Mouse (Mus musculus) lung, postnatal 4 days (tissue): Measurements from ENCODE around the gene Ak8.
A peak's percentile ranks its signal among the peaks of the same experiment; 100 is the strongest.

Source experiments
- DNase-seq, 2 experiments: peaks; one replicate each; pipeline ENCODE4 v3.0.0; 2021

The Ak8 gene

GRCm38 (mm10) chr2:28737112-28737511 is 37.1 kb downstream of the Ak8 start:
- DNase-seq = no peak

DNA sequence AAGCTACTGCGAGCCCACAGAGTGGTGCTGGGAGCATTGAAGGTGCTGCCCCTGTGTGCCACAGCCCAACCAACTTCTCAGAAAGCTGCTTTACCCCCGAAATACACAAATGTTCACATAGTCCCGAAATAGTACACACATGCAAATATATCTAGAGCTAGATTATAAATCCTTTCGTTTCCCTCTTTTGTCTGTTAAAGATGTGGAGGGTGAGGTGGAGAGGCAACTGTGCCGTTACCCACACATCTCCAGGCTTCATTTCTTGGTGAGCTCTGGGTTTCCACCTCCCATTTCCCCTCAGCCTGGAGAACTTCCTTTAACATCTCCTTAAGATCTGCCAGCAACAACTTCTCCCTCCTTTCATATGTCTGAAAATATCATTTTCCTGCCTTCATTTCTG is 40.2 kb downstream of the Ak8 start:
- DNase-seq = no peak

- no peak for DNase-seq
Observed at GRCm38 (mm10) chr2:28742701-28743100, 42.7 kb downstream of the Ak8 start.

GRCm38 (mm10) chr2:28746682-28747332 is 46.8 kb downstream of the Ak8 start:
- peak; percentile 59 to 81 for DNase-seq

DNA sequence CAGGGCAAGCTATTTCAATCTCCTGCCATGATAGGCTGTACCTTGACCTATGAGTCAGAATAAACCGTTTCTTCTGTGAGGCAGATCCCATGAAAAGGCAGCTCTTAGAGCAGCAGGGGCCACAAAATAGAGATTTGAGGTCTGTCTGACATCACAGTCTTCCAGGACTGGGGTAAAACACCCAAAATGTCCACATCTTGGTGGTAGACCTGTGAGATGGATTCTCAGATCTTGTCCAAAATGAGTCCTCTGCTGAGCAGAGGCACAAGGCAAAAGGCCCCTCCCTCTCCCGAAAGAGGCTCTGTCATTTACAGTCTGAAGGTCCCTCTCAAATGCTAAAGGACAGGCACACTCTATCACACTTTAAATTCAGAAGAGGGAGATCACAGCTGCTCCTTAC is 47.7 kb downstream of the Ak8 start:
- DNase-seq = no peak

GRCm38 (mm10) chr2:28751186-28751585 is 51.2 kb downstream of the Ak8 start:
- DNase-seq = no peak

DNA sequence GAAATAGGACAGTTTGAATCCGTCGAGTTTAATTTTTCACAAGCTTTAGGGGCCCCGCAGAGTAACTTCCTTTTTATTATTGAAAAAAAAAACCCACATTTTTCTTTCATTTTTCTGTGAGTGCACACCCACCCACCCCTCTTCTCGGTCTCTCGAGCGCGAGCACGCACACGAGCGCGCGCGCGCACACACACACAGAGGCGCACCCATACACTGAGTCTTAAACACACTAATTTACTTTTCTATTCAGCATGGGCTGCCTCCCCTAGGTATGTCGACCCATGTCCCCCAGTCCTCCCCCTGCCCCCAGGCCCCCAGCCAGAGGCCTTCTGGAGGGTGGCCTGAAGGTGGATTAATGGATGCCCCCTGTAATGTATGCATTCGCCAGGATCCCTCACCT is 51.7 kb downstream of the Ak8 start:
- DNase-seq = no peak

DNA sequence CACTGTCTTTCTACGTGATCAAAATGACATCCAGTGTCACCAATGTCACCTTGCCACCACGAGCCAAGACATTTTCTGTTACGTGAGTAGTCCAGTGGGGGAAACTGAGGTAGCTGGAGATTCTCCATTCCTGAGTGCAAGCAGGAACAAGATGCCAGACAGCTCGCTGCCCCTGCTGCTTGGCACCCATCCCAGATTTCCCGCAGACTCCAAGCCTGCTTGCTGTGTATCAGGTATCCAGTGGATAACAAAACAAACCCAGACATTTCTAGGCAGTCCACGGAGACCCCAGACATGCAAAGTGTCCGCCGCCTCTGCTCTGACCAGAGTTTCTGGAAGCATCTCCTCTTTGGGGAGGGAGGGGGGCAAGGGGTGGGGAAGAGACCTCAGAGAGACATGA is 52.4 kb downstream of the Ak8 start:
- DNase-seq = no peak

DNA sequence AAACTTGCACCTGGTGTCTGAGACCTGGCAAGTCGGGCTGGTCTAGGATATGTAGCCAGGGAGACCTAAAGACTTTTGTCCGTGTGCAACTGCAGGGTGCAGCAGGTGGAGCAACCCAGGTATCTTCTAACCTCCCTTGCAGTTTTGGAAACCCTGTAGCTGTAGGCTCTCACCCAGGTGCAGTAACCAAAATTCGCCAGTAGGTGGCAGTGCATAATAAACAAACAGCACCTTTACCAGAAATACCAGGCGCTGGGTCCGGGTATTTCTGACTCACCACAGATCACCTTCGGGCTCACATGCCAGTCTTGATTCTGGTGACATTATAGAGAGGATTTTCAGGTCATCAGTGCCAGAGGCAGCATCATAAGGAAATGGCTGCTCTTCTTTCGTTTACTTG is 55.5 kb downstream of the Ak8 start:
- DNase-seq = peak; percentile 40 to 84

GRCm38 (mm10) chr2:28756201-28756600 is 56.2 kb downstream of the Ak8 start:
- peak; percentile 46 to 66 for DNase-seq

- DNase-seq = no peak
Observed at GRCm38 (mm10) chr2:28759441-28759840, 59.5 kb downstream of the Ak8 start.

DNA sequence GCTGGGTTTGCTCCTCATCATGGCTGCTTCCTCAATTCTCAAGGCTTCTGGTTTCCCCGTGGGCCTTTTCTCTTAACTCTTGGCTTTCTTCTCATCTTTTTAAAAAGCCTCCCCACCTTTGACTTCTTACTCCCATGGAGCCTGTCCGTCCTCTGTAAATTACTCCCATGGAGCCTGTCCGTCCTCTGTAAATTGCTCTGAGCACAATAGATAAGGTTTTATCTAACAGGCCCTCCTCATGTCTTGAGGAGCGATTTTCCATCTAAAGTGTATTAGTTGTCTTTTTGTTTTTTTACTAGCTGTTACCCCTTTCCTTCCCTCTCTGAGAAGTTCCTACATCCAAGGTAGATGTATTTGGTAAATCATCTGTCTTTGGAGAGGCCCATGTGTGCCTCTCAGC is 66.6 kb downstream of the Ak8 start:
- no peak for DNase-seq

- DNase-seq = no peak
Observed at GRCm38 (mm10) chr2:28767041-28767440, 67.1 kb downstream of the Ak8 start.

DNA sequence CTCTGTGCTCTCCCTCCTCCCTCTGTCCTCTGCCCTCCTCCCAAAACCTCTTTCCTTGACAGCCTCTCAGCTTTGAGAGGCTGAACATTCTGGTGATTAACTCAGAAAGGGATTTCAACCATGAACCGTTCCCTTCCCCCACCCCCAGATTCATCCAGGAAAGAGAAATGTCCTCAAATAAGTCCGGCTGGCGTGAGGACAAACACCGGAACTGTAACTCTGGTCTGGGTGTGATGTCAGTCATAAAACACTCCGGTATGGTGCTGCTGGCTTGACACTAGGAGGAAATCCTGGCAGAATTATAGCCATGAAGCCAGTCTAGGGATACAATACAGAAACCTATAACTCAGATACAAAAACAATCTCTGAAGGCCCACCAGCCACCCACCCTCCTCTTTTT is 70.7 kb downstream of the Ak8 start:
- DNase-seq = peak in 1 of 2 experiments; percentile 27

DNA sequence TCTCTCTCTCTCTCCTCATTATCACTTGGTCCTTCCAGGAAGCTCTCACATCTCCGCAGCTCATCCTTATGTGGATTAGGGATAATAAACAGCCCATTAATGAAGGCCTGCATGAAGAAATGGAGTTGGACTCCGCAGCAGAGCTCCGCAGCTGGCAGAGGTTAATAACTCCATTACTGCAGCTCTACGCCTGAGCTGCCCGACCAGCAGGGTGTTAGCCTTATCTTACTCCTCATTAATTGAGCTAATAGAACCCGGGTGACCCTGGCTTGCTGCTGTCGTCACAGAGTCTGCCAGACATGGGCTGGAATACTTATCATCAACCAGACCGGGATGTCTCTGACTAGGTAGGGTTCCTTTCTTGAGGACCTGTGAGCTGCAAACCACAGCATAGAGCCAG is 74.1 kb downstream of the Ak8 start:
- DNase-seq = peak in 1 of 2 experiments; percentile 44

- no peak for DNase-seq
Observed at GRCm38 (mm10) chr2:28776728-28777127, 76.8 kb downstream of the Ak8 start.

DNA sequence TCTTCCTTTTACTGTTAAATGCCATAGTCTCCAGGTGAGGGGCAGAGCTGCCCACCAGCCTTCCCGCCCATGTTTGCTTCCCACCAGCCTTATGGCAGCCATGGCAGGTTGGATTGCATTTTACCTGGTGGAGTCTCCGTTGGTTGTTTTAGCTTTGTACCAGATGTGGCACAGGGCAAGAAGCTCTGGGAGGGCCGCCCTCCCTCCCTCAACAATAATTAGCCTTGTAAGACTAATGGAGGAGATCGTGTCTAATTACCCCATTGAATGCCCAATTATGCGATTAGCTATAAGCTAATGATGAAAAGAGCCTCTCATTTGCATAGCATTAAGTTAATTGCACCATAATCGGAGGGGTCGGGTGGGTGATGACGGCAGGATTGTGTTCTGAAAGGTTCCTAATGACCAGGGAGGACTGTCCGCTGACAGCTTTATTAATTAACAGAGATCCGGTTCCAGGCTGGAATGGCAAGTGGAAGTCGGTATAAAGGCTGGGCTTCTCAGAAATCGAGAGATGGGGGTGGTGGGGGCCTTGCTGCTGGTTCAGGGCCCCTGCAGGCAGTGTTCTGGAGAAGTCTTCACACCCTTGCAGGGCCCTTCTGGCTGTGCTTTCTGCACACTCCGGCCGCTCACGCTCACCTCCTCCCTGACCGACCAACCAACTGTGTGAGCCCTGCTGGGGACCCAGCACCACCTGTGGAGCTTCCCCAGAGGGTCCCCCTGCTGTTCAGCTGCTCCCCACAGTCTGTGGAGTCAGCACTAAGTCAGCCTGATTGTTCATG is 80.2 kb downstream of the Ak8 start:
- DNase-seq = no peak

DNA sequence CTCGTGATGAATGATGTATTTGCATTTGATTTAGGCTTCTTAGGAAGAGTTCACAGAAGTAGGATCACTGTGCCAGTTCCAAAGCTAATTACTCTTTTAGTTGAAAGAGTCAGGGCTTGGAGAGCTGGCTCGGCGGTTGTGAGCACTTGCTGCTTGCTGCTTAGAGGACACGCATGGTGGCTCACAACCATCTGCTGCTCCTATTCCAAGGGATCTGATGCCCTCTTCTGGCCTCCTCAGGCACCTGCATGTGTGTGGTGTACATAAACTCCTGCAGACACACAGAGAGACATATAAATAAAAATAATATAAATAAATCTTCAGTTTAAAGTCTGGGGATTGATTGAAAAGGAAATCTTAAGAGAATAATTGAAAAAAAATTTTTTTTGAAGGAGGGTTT is 81.3 kb downstream of the Ak8 start:
- no peak for DNase-seq

DNA sequence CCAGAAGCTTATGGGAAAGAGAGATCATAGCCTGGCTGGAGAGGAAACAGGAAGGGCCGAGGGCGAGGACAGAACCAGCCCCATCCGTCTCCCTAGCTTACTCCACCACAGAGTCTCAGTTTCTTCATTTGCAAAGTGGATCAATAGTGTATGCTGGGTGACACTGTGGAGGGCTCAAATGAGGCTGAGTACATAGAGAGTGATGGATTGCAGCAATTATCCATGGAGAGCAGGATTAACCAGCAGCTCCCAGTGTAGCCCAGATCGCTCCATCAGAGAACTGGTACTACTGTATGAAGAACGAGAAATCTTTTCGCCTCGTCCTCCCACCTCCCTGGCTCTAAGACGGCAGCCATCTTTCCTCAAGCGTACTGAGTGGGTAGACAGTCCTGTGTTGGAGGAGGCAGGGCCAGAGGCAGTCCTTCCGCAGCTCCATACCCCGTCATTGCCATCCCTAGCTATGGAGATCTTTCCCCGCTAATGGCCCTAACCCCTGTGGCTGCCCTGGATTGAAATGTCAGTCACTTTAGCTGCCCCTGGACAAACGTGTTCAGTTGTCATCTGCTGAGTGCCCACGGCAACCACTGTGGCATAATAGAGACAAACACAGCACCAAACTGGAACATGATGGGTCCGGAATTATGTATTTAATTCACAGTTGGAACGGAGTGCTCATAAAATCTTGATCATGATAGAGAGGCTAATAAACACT is 86.5 kb downstream of the Ak8 start:
- DNase-seq = no peak

GRCm38 (mm10) chr2:28787067-28787619 is 87.2 kb downstream of the Ak8 start:
- no peak for DNase-seq

GRCm38 (mm10) chr2:28792931-28793610 is 93.1 kb downstream of the Ak8 start:
- peak; percentile 34 to 53 for DNase-seq

GRCm38 (mm10) chr2:28794623-28795022 is 94.7 kb downstream of the Ak8 start:
- DNase-seq = no peak

DNA sequence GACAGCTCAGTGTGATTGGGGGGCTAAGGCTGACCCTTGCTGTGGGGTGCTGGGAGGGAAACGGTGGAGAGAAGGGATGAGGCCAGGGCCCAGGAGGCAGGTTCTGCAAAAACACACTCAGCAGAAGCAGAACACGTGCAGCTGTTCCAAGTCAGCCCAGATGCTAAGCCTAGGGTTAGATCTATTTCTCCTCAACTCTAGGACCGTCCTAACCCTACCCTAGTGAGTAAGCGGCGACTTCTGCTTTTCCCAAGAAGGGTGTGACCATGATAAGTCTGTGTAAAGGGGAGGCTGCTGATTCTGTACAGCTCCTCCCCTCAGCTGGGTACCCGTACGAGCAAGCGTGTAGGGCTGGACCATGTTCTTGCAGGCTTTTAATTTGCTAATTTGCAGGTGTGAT is 96.3 kb downstream of the Ak8 start:
- DNase-seq = peak in 1 of 2 experiments; percentile 29
